Mouse (Mus musculus) spleen, adult 2 months (tissue): Measurements from ENCODE around the gene Mns1. TPM values are rescaled to one million over a fixed set of nuclear protein-coding genes. Genes with fewer than 3 reads are reported as not detected.

ENCODE experiments used
- DNase-seq, 2 experiments: peaks; one replicate each; pipeline versions ENCODE4 v3.0.0 to v3.0.0-alpha.2; 2012 to 2021; ENCODE audit warnings: low spot score in 2 of 2, low read depth in 1 of 2
- H3K27ac ChIP-seq: fragments of 200-500 bp; 2 replicates; pipeline ENCODE4 v1.5.1; 2012; ENCODE audit warnings: low read length, inconsistent platforms; ENCODE audit not compliant: insufficient read depth
- H3K27me3 ChIP-seq: fragments of 200-500 bp; 2 replicates; pipeline ENCODE4 v1.6.1; 2012; ENCODE audit warnings: mild to moderate bottlenecking, moderate library complexity, low read length, inconsistent platforms; ENCODE audit not compliant: control insufficient read depth, insufficient read depth
- H3K36me3 ChIP-seq: fragments of 200-500 bp; 2 replicates; pipeline ENCODE4 v1.6.1; 2012; ENCODE audit warnings: mild to moderate bottlenecking, low read length, inconsistent platforms; ENCODE audit not compliant: control insufficient read depth, insufficient read depth
- H3K4me1 ChIP-seq: fragments of 200-500 bp; 2 replicates; pipeline ENCODE4 v1.6.1; 2011; ENCODE audit warnings: inconsistent platforms; ENCODE audit not compliant: control insufficient read depth, insufficient read depth, insufficient read length
- H3K4me3 ChIP-seq: fragments of 200-500 bp; 2 replicates; pipeline ENCODE4 v1.5.1; 2011; ENCODE audit warnings: mild to moderate bottlenecking, inconsistent platforms; ENCODE audit not compliant: insufficient read depth, insufficient read length; ENCODE audit errors: extremely low read depth
- CTCF ChIP-seq: fragments of 200-500 bp; IDR thresholded peaks from 2 replicates; pipeline ENCODE4 v1.5.1; 2011; ENCODE audit warnings: mild to moderate bottlenecking, inconsistent platforms; ENCODE audit not compliant: insufficient read depth, insufficient read length, insufficient replicate concordance; ENCODE audit errors: extremely low read depth
- POLR2A ChIP-seq: fragments of 200-500 bp; IDR thresholded peaks from 2 replicates; pipeline ENCODE4 v1.6.1; 2011; ENCODE audit warnings: low read depth, low read length, inconsistent platforms
- WGBS: fragments of 180-500 bp; shearing (Covaris S2); methylation state at CpG from one replicate; pipeline ENCODE4 v1.1.7; 2018; 5-methylcytosine and 5-hydroxymethylcytosine counted together
- polyA plus RNA-seq: library from polyadenylated mRNA; depleted of rRNA; stranded (reverse); fragments of >200 nt; gene quantifications from 2 replicates; pipeline ENCODE4 v1.2.3, GENCODE M21; 2012

Mns1 gene
- polyA plus RNA-seq, 1 experiment = 0.63 TPM

GRCm38 (mm10) chr9:72456374-72456773 lies 18.6 kb downstream of the Mns1 start:
- Histone ChIP-seq H3K27ac (no peak overlapping the region), H3K36me3 (no peaks in the 10 kb centered on the region; the same call in 1 of the 2 replicates), H3K4me1 (peaks cover 3% of the 10 kb centered on the region; the same call in 1 of the 2 replicates), H3K27me3 (no peaks in the 10 kb centered on the region), H3K4me3 (no peak overlapping the region)
- whole genome bisulfite sequencing = 51% methylated on average over 1 of the region's 1 CpGs
- no peak for DNase-seq
- TF ChIP-seq POLR2A = no peak
- TF ChIP-seq CTCF = no peak

DNA sequence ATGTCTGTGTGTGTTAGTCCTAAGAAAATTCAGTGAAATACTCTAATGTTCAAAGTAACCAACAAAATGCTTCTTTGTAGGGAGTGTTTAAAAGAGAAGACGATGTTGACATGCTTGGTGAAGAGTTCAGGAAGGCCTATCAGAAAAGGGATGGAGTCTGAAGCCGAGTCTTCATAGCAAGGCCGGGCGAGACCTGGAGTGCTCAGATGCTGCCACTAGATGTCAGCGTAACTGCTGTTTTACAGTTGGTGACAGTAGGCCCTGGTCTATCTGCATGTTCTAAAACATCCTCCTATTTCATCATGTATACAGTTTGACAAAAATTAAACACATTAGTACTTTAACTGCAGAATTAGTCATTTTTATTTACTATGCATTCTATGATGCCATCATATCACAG lies 20.4 kb downstream of the Mns1 start:
- H3K36me3 ChIP-seq = no peaks in the 10 kb centered on the region; the same call in 1 of the 2 replicates
- 21% methylated on average over 5 of the region's 5 CpGs for WGBS
- peak; percentile 49 to 81 for DNase-seq

DNA sequence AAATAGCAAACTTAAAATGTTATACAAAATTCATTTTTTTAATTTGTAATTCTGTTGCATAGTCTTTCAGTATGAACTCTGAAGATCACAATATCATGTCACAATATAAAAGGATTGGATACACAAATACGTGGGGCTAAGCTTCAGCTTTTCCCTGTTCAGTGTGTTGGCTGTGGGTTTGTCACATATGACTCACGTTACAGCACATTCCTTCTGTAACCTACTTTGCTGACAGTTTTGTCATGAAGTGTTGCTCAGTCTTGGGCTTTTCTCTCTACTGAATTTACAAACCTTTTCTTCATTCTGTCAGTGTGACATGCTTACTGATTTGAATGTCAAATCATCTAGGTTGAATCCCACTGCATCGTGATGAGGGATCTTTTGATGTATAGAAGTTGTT lies 21.9 kb downstream of the Mns1 start:
- no peak for DNase-seq
- Histone ChIP-seq H3K27ac (no peak overlapping the region), H3K27me3 (no peaks in the 10 kb centered on the region), H3K36me3 (no peaks in the 10 kb centered on the region; the same call in 1 of the 2 replicates), H3K4me1 (peaks cover 3% of the 10 kb centered on the region; the same call in 1 of the 2 replicates), H3K4me3 (no peak overlapping the region)
- TF ChIP-seq CTCF = no peak
- TF ChIP-seq POLR2A = no peak
- WGBS = 91% methylated on average over 3 of the region's 3 CpGs

More for the DNA sequence above, 20.4 kb downstream of the Mns1 start:
- Histone ChIP-seq H3K27ac (no peak overlapping the region), H3K4me1 (peaks cover 3% of the 10 kb centered on the region; the same call in 1 of the 2 replicates), H3K27me3 (no peaks in the 10 kb centered on the region), H3K4me3 (no peak overlapping the region)
- no peak for TF ChIP-seq POLR2A
- peak; percentile 92; the same call in 1 of the 2 replicates for TF ChIP-seq CTCF

DNA sequence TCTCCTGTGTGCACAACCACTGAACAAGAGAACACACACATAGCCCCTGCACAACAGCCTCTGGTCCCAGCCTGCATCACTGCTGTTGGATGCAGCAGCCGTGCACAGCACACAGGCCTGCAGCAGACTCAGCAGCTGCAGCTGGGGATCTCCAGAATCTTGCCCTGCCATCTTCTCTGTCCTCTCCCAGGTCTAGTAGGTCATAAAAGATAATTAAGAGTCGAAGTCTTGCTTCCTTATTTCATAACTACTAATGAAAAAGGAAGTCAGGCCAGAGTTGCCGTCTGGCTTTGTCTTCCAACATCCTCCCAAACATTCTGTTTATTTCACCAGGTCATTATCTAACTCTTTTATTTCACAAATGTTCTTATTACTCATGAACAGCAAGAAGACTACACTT lies 23.0 kb downstream of the Mns1 start:
- Histone ChIP-seq H3K27ac (0 out of 2 replicates have a peak overlapping the region, but pooled peaks have one; percentile 13), H3K36me3 (no peaks in the 10 kb centered on the region; the same call in 1 of the 2 replicates), H3K27me3 (no peaks in the 10 kb centered on the region), H3K4me3 (no peak overlapping the region), H3K4me1 (peaks cover 7% of the 10 kb centered on the region; the same call in 1 of the 2 replicates)
- TF ChIP-seq POLR2A = no peak
- no peak for TF ChIP-seq CTCF
- WGBS = 37% methylated on average over 3 of the region's 3 CpGs
- DNase-seq = no peak

DNA sequence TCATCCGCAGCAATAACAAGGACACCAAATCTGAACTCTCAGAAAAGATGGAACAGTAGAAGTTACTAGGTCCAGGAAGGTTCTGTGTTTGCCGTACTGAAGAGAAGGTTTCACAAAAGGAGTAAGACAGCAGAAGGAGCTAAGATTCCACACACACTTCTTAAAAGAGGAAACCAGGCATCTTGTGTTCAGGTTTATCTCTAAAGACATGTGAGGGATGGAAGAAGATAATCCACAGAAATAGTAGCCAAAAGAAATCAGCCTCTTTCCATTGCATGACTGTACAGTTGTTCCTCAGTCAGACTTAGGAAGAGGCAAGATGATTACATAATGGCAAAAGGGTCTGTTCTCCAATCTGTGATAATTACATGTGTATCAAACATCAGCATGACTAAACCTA lies 24.6 kb downstream of the Mns1 start:
- 92% methylated on average over 2 of the region's 2 CpGs for WGBS
- Histone ChIP-seq H3K36me3 (no peaks in the 10 kb centered on the region; the same call in 1 of the 2 replicates), H3K4me3 (no peak overlapping the region), H3K4me1 (peaks cover 7% of the 10 kb centered on the region; the same call in 1 of the 2 replicates), H3K27ac (no peak overlapping the region), H3K27me3 (no peaks in the 10 kb centered on the region)
- no peak for DNase-seq
- TF ChIP-seq CTCF = no peak
- TF ChIP-seq POLR2A = no peak

GRCm38 (mm10) chr9:72464806-72465205 lies 27.0 kb downstream of the Mns1 start:
- no peak for DNase-seq
- H3K36me3 ChIP-seq = no peaks in the 10 kb centered on the region; the same call in 1 of the 2 replicates
- TF ChIP-seq POLR2A (no peak), CTCF (no peak)
- H3K4me1 ChIP-seq = peaks cover 14% of the 10 kb centered on the region; the same call in 1 of the 2 replicates
- H3K27ac ChIP-seq = no peak overlapping the region
- H3K27me3 ChIP-seq = no peaks in the 10 kb centered on the region
- no peak overlapping the region for H3K4me3 ChIP-seq
- WGBS = 93% methylated on average over 1 of the region's 1 CpGs

GRCm38 (mm10) chr9:72465754-72466181 lies 28.0 kb downstream of the Mns1 start:
- 4% methylated on average over 4 of the region's 4 CpGs for WGBS
- Histone ChIP-seq H3K27me3 (no peaks in the 10 kb centered on the region), H3K27ac (peak overlapping the region; percentile 92), H3K4me3 (no peak overlapping the region), H3K36me3 (no peaks in the 10 kb centered on the region; the same call in 1 of the 2 replicates), H3K4me1 (peaks cover 12% of the 10 kb centered on the region; the same call in 1 of the 2 replicates)
- TF ChIP-seq CTCF = no peak
- TF ChIP-seq POLR2A = no peak
- peak; percentile 19 to 47 for DNase-seq
